Mouse (Mus musculus) lung, adult 2 months (tissue): Measurements from ENCODE around the gene Syt1.

Experiments
- CTCF ChIP-seq: fragments of 200-500 bp; IDR thresholded peaks from 2 replicates; pipeline ENCODE4 v1.5.1; 2011; ENCODE audit warnings: mild to moderate bottlenecking, low read length, control low read depth; ENCODE audit not compliant: insufficient read depth
- POLR2A ChIP-seq: fragments of 200-500 bp; IDR thresholded peaks from 2 replicates; pipeline ENCODE4 v1.6.1; 2011; ENCODE audit warnings: low read depth, mild to moderate bottlenecking, control low read depth, low read length, borderline replicate concordance; ENCODE audit errors: extremely low read depth

DNA sequence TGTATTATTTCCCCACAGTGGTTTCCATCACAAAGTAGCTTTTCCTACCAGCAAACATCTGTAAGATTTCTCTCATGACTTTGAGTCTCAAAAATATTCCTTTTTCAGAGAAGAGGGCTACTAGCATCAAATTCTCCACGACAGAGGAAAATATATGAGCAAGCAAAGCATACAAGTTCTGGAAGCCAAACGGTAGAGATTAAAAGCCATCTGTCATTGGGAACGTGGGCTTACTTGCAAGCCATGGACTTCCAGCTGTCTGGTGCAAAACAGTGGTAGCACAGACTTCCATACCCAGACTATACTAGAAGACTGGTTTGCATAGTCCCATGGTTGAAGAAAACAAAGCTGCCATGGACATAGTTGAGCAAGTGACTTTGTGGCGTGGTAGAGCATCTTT lies 106.4 kb downstream of the Syt1 start:
- TF ChIP-seq POLR2A: no peak
- TF ChIP-seq CTCF: no peak
